Mouse (Mus musculus) small intestine, adult 2 months (tissue): ENCODE data around the gene B4galnt1.

Experiments used
- CTCF ChIP-seq: fragments of 200-500 bp; IDR thresholded peaks from 2 replicates; pipeline ENCODE4 v1.5.1; 2012; ENCODE audit warnings: low read depth, mild to moderate bottlenecking, control low read depth, inconsistent platforms, low read length, moderate library complexity, mixed read lengths; ENCODE audit not compliant: insufficient replicate concordance, insufficient read length; ENCODE audit errors: extremely low read depth
- POLR2A ChIP-seq: fragments of 200-500 bp; IDR thresholded peaks from 2 replicates; pipeline ENCODE4 v1.6.1; 2012; ENCODE audit warnings: low read depth, mild to moderate bottlenecking, control low read depth, inconsistent platforms, low read length, moderate library complexity

GRCm38 (mm10) chr10:127177719-127178118 lies 12.7 kb downstream of the B4galnt1 start:
- TF ChIP-seq CTCF (peak; percentile 91; the same call in 1 of the 2 replicates), POLR2A (no peak)
